Mouse (Mus musculus): ENCODE measurements around the gene Gm4553.
"Not testable (repeated sequence)": the region's sequence is repeated elsewhere in the genome, so short reads cannot be mapped to it uniquely, and the experiment has no call there.

The Gm4553 gene

DNA sequence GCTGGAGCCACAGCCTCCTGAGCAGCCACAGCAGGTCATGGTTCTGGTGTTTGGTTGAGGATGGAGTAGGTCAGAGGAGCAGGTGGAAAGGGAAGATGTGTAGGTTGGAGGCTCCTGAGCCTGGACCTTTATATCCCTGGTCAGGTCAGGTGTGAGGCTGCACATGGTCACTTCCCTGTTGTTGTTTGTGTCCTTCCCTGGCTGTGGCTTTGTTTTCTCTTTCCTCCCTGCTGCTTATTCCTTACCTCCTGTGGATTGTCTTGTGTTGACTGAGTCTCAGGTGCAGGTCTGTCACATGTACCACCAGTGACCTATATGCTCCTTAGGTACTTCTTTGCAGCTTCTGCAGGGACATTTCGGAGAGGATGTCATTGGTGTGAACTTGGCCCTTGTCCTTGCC lies 21.0 kb downstream of the Gm4553 start, which contains the start of gene Gm45337:
Gene Gm45337, minus strand, starts transcription at position 101 of the 400 bp plus-strand sequence.
- in situ Hi-C loops (cut with MboI; ENCODE audit: low pct_unique_long_range_greater_than_20kb in 1 of 2, low sequenced_read_pairs in 2 of 2, unreplicated experiment in 1 of 2) = loop anchor here in 1 of 2 experiments (10.0 kb wide), 1 partner anchor 100 kb away; the partner anchor contains the start of gene Gm40460

DNA sequence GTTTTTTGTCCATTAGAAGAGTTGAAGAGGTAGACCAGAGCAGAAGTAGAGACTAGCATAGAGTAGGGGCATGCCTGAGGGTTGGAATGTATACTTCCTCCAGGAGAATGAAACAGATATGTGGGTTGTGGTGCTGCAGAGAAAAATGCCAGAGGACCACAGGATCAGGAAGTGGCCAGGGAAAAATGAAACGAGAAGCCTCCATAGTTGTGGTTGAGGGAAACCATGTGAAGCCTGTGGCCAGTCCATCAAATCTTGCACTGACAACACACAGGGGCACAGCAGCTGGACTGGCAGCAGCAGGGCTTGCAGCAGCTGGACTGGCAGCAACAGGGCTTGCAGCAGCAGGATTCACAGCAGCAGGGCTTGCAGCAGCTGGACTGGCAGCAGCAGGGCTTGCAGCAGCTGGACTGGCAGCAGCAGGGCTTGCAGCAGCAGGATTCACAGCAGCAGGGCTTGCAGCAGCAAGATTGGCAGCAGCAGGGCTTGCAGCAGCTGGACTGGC lies 22.0 kb downstream of the Gm4553 start:
- in situ Hi-C loops (cut with MboI; ENCODE audit: low pct_unique_long_range_greater_than_20kb in 1 of 2, low sequenced_read_pairs in 2 of 2, unreplicated experiment in 1 of 2) = loop anchor here in 1 of 2 experiments (10.0 kb wide), 1 partner anchor 101 kb away; the partner anchor contains the start of gene Gm40460

DNA sequence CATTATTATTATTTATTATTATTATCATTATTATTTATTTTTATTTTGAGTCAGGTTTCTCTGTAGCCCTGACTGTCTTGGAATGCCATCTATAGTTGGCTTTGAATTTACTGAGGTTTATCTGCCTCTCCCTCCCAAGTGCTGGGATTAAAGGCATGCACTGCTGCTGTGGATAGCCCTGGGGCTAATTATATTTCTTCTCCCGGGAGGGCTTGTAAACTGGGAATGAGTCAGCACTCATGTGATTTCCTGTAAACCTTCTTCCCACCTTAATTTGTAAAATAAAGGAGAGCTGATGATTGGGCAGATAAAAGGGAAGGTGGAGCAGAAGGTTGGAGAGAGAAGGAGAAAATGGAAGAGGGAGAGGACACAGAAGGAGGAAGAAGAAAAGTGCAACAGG lies 24.8 kb downstream of the Gm4553 start:
- in situ Hi-C loops (cut with MboI; ENCODE audit: low pct_unique_long_range_greater_than_20kb in 1 of 2, low sequenced_read_pairs in 2 of 2, unreplicated experiment in 1 of 2) = loop anchor here in 1 of 2 experiments (10.0 kb wide), 1 partner anchor 104 kb away; the partner anchor contains the start of gene Gm40460

DNA sequence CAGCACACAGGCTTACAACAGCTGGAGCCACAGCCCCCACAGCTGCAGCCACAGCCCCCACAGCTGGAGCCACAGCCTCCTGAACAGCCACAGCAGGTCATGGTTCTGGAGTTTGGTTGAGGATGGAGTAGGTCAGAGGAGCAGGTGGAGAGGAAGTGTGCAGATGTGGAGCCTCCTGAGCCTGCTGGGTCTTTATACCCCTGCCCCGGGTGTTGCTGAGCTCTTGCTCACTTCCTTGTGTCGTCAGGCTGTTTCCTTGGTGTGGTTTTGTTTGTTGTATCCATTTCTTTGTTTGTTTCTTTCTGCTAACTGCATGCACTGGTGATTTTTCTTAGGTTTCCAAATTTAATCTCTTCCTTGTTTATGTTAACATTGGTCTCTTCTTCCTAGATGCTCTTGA lies 29.6 kb downstream of the Gm4553 start, which contains the start of gene Gm39115:
Gene Gm39115, minus strand, starts transcription at position 101 of the 400 bp plus-strand sequence.
- in situ Hi-C loops (cut with MboI; ENCODE audit: low pct_unique_long_range_greater_than_20kb in 1 of 2, low sequenced_read_pairs in 2 of 2, unreplicated experiment in 1 of 2) = not testable (repeated sequence)

DNA sequence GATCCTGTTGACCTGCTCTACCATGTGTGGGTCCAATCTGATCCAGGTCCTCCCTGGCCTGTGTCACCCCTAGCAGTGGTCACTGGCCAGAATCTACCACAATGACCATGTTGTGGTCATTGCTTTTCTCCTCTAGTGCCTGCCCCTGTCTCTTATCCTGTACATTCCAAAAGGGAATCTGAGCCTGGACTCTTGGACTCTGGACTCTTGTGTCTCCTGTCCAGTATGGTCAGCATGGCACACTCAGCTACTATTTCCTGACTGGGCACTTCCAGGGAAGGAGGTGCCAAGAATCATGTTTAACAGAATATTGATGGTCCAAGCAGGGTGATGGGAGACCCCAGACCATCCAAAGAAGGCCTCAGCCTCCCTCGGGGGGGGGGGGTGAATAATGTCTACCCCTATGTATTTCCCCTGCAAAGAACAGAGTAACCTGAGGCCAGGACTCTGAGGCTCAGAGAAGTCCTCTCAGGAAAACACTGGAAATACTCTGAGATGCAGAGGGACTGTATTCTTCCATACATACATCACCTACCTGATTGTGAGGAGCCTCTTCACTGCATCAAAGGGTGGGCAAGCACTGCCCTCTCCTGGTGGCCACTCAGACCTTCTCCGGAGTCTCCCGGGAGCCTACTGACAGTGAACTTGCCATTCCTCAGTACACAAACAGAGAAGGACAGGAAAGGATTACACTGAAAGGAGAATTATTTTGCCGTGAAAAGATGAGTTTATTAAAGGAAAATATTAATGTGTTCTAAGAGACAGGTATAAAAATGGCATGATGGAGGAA lies 31.1 kb downstream of the Gm4553 start:
- in situ Hi-C loops (cut with MboI; ENCODE audit: low pct_unique_long_range_greater_than_20kb in 1 of 2, low sequenced_read_pairs in 2 of 2, unreplicated experiment in 1 of 2) = no loop called here

DNA sequence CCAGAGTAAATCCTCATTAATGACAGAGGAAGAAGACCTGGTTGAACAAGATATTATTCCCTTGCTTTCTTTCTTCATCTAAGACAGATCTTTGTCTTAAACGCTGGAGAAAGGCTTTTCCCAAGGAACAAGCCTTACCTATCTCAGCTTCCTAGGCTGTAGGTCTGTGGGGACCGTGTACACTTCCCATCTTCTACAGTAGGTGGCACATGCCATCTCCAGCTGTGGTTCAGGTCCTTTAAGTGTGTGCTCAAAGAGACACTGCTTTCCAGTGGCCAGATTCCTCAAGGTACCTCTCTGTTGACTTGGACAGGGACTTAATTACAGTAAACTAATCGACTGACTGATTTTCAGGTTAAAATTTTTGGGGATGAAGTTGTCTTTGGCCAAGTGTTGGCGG lies 36.7 kb downstream of the Gm4553 start:
- in situ Hi-C loops (cut with MboI; ENCODE audit: low pct_unique_long_range_greater_than_20kb in 1 of 2, low sequenced_read_pairs in 2 of 2, unreplicated experiment in 1 of 2) = no loop called here

DNA sequence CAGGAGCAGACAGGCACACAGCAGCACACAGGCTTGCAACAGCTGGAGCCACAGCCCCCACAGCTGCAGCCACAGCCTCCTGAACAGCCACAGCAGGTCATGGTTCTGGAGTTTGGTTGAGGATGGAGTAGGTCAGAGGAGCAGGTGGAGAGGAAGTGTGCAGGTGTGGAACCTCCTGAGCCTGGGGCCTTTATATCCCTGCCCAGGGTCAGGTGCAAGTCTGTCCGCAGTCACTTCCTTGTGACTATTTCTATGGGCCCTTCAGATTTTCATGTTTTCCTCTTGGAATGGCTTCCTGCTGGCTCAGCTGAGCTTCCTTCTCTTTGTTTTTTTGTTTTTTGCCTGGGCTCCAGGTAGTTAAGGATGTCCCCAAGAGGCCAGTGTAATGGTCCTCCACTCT lies 44.9 kb downstream of the Gm4553 start, which contains the start of gene Gm45618:
Gene Gm45618, minus strand, starts transcription at position 101 of the 400 bp plus-strand sequence.
- in situ Hi-C loops (cut with MboI; ENCODE audit: low pct_unique_long_range_greater_than_20kb in 1 of 2, low sequenced_read_pairs in 2 of 2, unreplicated experiment in 1 of 2) = not testable (repeated sequence)

DNA sequence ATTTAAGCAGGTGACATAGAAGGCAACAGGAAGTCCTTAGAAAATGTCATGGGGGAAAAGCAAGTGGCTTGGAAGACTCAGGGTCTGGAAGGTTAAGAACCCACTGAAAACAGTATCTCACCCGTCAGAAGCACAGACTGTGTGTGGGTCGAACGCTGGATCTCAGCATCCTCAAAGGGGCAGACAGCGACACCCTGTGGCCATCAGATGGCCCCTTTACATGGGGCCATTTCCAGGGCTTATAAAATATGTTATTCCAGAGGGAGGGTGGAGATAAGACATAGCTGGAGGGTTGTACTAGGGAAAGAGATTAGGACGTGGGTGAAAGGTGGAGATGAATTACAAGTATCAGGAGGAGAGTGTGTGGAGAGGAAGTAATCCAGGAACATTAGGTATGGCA lies 45.9 kb downstream of the Gm4553 start:
- in situ Hi-C loops (cut with MboI; ENCODE audit: low pct_unique_long_range_greater_than_20kb in 1 of 2, low sequenced_read_pairs in 2 of 2, unreplicated experiment in 1 of 2) = no loop called here

All from mouse embryonic stem cell (cell line).